Mouse (Mus musculus) G1E (cell line): Measurements from ENCODE around the gene Gm45785.

Experiments
- CTCF ChIP-seq: IDR thresholded peaks from 2 replicates; pipeline ENCODE4 v1.5.1; 2012; ENCODE audit warnings: low read depth, low read length, inconsistent platforms, mixed read lengths
- GATA1 ChIP-seq: IDR thresholded peaks from 2 replicates; pipeline ENCODE4 v1.6.1; 2012; ENCODE audit warnings: borderline replicate concordance, low read length, inconsistent platforms, mixed read lengths

DNA sequence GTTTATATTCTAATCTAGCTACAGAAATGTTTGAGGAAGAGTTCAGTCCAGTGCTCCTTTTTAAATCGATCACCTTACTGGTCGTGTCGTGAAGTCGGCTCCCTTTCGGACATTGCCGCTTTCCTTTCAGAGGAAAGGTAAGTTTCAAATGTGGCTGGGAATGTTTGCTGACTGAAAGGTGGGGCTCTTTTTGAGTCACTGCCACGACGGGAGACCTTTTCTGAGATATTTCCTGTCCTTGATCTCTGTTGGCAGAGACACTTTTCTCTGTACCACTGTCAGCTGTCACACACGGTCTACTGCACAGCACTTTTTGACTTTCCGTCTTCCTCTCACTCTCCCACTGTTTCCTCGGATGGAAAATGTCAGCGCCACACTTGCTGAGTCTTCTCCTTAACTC is 43.3 kb downstream of the Gm45785 start:
- TF ChIP-seq CTCF (no peak), GATA1 (no peak)
